ENCODE assay signal across 13 mouse cellular contexts in genomic region chr1:132537736-132538135, GRCm38 (mm10). TPM values are rescaled to one million over a fixed set of nuclear protein-coding genes. Genes with fewer than 3 reads are reported as not detected.
DNase-seq lines count a peak whose midpoint lies in the region; ATAC-seq and TF ChIP-seq lines count a peak whose summit lies in the region.
"Had no signal": no experiment of that assay in that cellular context is flagged by ENCODE, and none has a peak within 500 bp of the region (broad histone marks: within the 10 kb centered on the region; RNA-seq: fewer than 3 reads in every experiment).

No protein-coding gene starts in this region.

- H3K27me3 ChIP-seq in forebrain, embryonic 14.5 days (replicated peaks; ENCODE audit: control insufficient read depth, insufficient read depth, low read length): 0 out of 2 replicates have a peak, but pooled peaks cover 12% of the 10 kb centered on the region
- H3K27me3 ChIP-seq in forebrain, embryonic 12.5 days: peaks cover 31% of the 10 kb centered on the region
- no peaks in the 10 kb centered on the region for H3K27me3 ChIP-seq in forebrain, embryonic 16.5 days (replicated peaks; ENCODE audit: control insufficient read depth, insufficient read depth, low read length)
- H3K27me3 ChIP-seq in kidney, embryonic 16.5 days (ENCODE audit: insufficient read depth, low read length): peaks cover 33% of the 10 kb centered on the region
- peaks cover 21% of the 10 kb centered on the region for H3K27me3 ChIP-seq in kidney, embryonic 14.5 days (ENCODE audit: control insufficient read depth, insufficient read depth, low read length)

- TF ChIP-seq CTCF in left cerebral cortex, adult 2 months (IDR thresholded peaks at IDR 0.05): no peak

- H3K9me3 ChIP-seq in forebrain, embryonic 14.5 days (replicated peaks; ENCODE audit: control insufficient read depth, low read length): no peaks in the 10 kb centered on the region
- no peaks in the 10 kb centered on the region for H3K9me3 ChIP-seq in forebrain, embryonic 12.5 days
- H3K9me3 ChIP-seq in forebrain, embryonic 16.5 days (ENCODE audit: control insufficient read depth, low read length): no peaks in the 10 kb centered on the region
- H3K9me3 ChIP-seq in kidney, embryonic 16.5 days (ENCODE audit: low read length): no peaks in the 10 kb centered on the region
- H3K9me3 ChIP-seq in kidney, embryonic 14.5 days (ENCODE audit: control insufficient read depth, low read length): no peaks in the 10 kb centered on the region
- H3K9me3 ChIP-seq: embryonic facial prominence, embryonic 12.5 days; kidney, embryonic 15.5 days; liver, embryonic 13.5 days had no signal

- no peak overlapping the region for H3K27ac ChIP-seq in forebrain, embryonic 14.5 days (ENCODE audit: low read depth, low read length)
- H3K27ac ChIP-seq in forebrain, embryonic 12.5 days: no peak overlapping the region
- peak overlapping the region; percentile 57 for H3K27ac ChIP-seq in left cerebral cortex, adult 2 months
- H3K27ac ChIP-seq in forebrain, embryonic 16.5 days (ENCODE audit: low read length): no peak overlapping the region; the same call in 1 of the 2 replicates
- no peak overlapping the region for H3K27ac ChIP-seq in kidney, embryonic 16.5 days (ENCODE audit: low read length)
- no peak overlapping the region for H3K27ac ChIP-seq in kidney, embryonic 14.5 days (ENCODE audit: low read depth, low read length)
- H3K27ac ChIP-seq: embryonic facial prominence, embryonic 12.5 days; kidney, embryonic 15.5 days; liver, embryonic 13.5 days had no signal

- no peak for DNase-seq in forebrain, embryonic 14.5 days (ENCODE audit: low spot score)
- no peak for DNase-seq in left cerebral cortex, adult 2 months (ENCODE audit: extremely low spot score in 1 of 2, low spot score in 2 of 2)
- no peak for DNase-seq in left cerebral cortex, postnatal 10 days (ENCODE audit: extremely low spot score in 1 of 2, low spot score in 2 of 2)
- DNase-seq in cerebellum, adult 11-12 months: peak; percentile 95
- DNase-seq: adrenal gland, adult 8-10 months; liver, embryonic 13.5 days had no signal

- intact Hi-C loops in left cerebral cortex, adult 2 months (cut with DNase I): no loop called here
- intact Hi-C loops in left cerebral cortex, postnatal 10 days (cut with DNase I): no loop called here

- no peak for ATAC-seq in forebrain, embryonic 14.5 days
- ATAC-seq in forebrain, embryonic 12.5 days (ENCODE audit: low FRiP score): no peak
- no peak for ATAC-seq in forebrain, embryonic 16.5 days
- ATAC-seq in kidney, embryonic 16.5 days (ENCODE audit: low FRiP score, low TSS enrichment): no peak
- ATAC-seq in kidney, embryonic 14.5 days (ENCODE audit: low FRiP score, low TSS enrichment): no peak

- H3K4me3 ChIP-seq in forebrain, embryonic 14.5 days (ENCODE audit: low read depth, low read length): no peak overlapping the region
- H3K4me3 ChIP-seq in forebrain, embryonic 12.5 days (replicated peaks): no peak overlapping the region
- no peak overlapping the region for H3K4me3 ChIP-seq in left cerebral cortex, adult 2 months
- H3K4me3 ChIP-seq in forebrain, embryonic 16.5 days (replicated peaks; ENCODE audit: low read length): no peak overlapping the region
- H3K4me3 ChIP-seq in kidney, embryonic 16.5 days (ENCODE audit: low read length): no peak overlapping the region
- H3K4me3 ChIP-seq in kidney, embryonic 14.5 days (ENCODE audit: low read length): no peak overlapping the region
- H3K4me3 ChIP-seq: embryonic facial prominence, embryonic 12.5 days; kidney, embryonic 15.5 days; liver, embryonic 13.5 days had no signal

- H3K9ac ChIP-seq in forebrain, embryonic 14.5 days (ENCODE audit: low read length): no peak overlapping the region
- H3K9ac ChIP-seq in forebrain, embryonic 12.5 days: no peak overlapping the region
- H3K9ac ChIP-seq in forebrain, embryonic 16.5 days (replicated peaks; ENCODE audit: low read depth, low read length): no peak overlapping the region
- H3K9ac ChIP-seq in kidney, embryonic 16.5 days (replicated peaks; ENCODE audit: low read length): no peak overlapping the region
- no peak overlapping the region for H3K9ac ChIP-seq in kidney, embryonic 14.5 days (ENCODE audit: low read depth, low read length)
- H3K9ac ChIP-seq: embryonic facial prominence, embryonic 12.5 days; kidney, embryonic 15.5 days; liver, embryonic 13.5 days had no signal

- H3K36me3 ChIP-seq in forebrain, embryonic 14.5 days (ENCODE audit: control insufficient read depth, insufficient read depth, low read length): peaks cover 5% of the 10 kb centered on the region; the same call in 1 of the 2 replicates
- H3K36me3 ChIP-seq in forebrain, embryonic 12.5 days (replicated peaks): no peaks in the 10 kb centered on the region
- H3K36me3 ChIP-seq in forebrain, embryonic 16.5 days (ENCODE audit: control insufficient read depth, insufficient read depth): no peaks in the 10 kb centered on the region
- no peaks in the 10 kb centered on the region for H3K36me3 ChIP-seq in kidney, embryonic 16.5 days (ENCODE audit: insufficient read depth, low read length)
- no peaks in the 10 kb centered on the region for H3K36me3 ChIP-seq in kidney, embryonic 14.5 days (ENCODE audit: control insufficient read depth, insufficient read depth, low read length)
- H3K36me3 ChIP-seq: embryonic facial prominence, embryonic 12.5 days; kidney, embryonic 15.5 days; liver, embryonic 13.5 days had no signal

- H3K4me2 ChIP-seq in forebrain, embryonic 14.5 days (ENCODE audit: low read length): peak overlapping the region; percentile 69
- no peak overlapping the region for H3K4me2 ChIP-seq in forebrain, embryonic 12.5 days
- H3K4me2 ChIP-seq in forebrain, embryonic 16.5 days (ENCODE audit: low read length): peak overlapping the region; percentile 25
- no peak overlapping the region for H3K4me2 ChIP-seq in kidney, embryonic 16.5 days (replicated peaks; ENCODE audit: low read depth, low read length)
- H3K4me2 ChIP-seq in kidney, embryonic 14.5 days (replicated peaks; ENCODE audit: low read depth, low read length): no peak overlapping the region
- H3K4me2 ChIP-seq: embryonic facial prominence, embryonic 12.5 days; kidney, embryonic 15.5 days; liver, embryonic 13.5 days had no signal

- WGBS in forebrain, embryonic 14.5 days: 77% methylated on average over 5 of the region's 5 CpGs
- WGBS in forebrain, embryonic 12.5 days: 82% methylated on average over 5 of the region's 5 CpGs
- 67% methylated on average over 5 of the region's 5 CpGs for WGBS in forebrain, embryonic 16.5 days
- 84% methylated on average over 5 of the region's 5 CpGs for WGBS in kidney, embryonic 16.5 days
- WGBS in kidney, embryonic 14.5 days: 83% methylated on average over 5 of the region's 5 CpGs

- H3K4me1 ChIP-seq in forebrain, embryonic 14.5 days (ENCODE audit: control insufficient read depth, insufficient read depth, low read length): peaks cover 5% of the 10 kb centered on the region
- H3K4me1 ChIP-seq in forebrain, embryonic 12.5 days: peaks cover 61% of the 10 kb centered on the region
- H3K4me1 ChIP-seq in forebrain, embryonic 16.5 days (replicated peaks; ENCODE audit: control insufficient read depth, insufficient read depth, low read length): peaks cover 67% of the 10 kb centered on the region
- H3K4me1 ChIP-seq in kidney, embryonic 16.5 days (ENCODE audit: insufficient read depth, low read length): peaks cover 31% of the 10 kb centered on the region
- peaks cover 18% of the 10 kb centered on the region for H3K4me1 ChIP-seq in kidney, embryonic 14.5 days (ENCODE audit: control insufficient read depth, insufficient read depth, low read length)
- H3K4me1 ChIP-seq: liver, embryonic 13.5 days had no signal

RNA-seq across cellular contexts. Expression of gene Cntn2, which starts 5.3 kb away (rescaled TPM):
- 68.0 and 102 TPM in 2 replicates for polyA plus RNA-seq in forebrain, embryonic 14.5 days (2014; fragmentation: Nextera tagmentation; extraction: Ambion mirVana)
- 37.0 and 37.5 TPM in 2 replicates for polyA plus RNA-seq in forebrain, embryonic 12.5 days (2016; fragmentation: Nextera tagmentation; extraction: Ambion mirVana)
- 10 to 100 TPM; 69.6 to 78.8 TPM for total RNA-seq in left cerebral cortex, adult 2 months (2021)
- 10 to 100 TPM; 52.2 to 57.0 TPM for total RNA-seq in left cerebral cortex, postnatal 10 days (2021)
- polyA plus RNA-seq in forebrain, embryonic 16.5 days (2015; fragmentation: Nextera tagmentation; extraction: Ambion mirVana): 134 and 147 TPM in 2 replicates
- polyA plus RNA-seq in kidney, embryonic 16.5 days (2015; fragmentation: Nextera tagmentation; extraction: Ambion mirVana): 0.25 and 0.58 TPM in 2 replicates
- 0.26 and 0.32 TPM in 2 replicates for polyA plus RNA-seq in kidney, embryonic 14.5 days (2014; fragmentation: Nextera tagmentation; extraction: Ambion mirVana)
- polyA plus RNA-seq: spleen, adult 2 months had no signal

RNA-seq across cellular contexts. Expression of gene Tmem81, which starts 31.7 kb away (rescaled TPM):
- polyA plus RNA-seq in forebrain, embryonic 14.5 days (2014; fragmentation: Nextera tagmentation; extraction: Ambion mirVana): 0.74 and 1.1 TPM in 2 replicates
- polyA plus RNA-seq in forebrain, embryonic 12.5 days (2016; fragmentation: Nextera tagmentation; extraction: Ambion mirVana): 1.4 and 1.6 TPM in 2 replicates
- total RNA-seq in left cerebral cortex, adult 2 months (2021): 1 to 10 TPM; 3.9 to 4.4 TPM
- 1 to 10 TPM; 2.1 to 2.3 TPM for total RNA-seq in left cerebral cortex, postnatal 10 days (2021)
- 0.77 and 1.6 TPM in 2 replicates for polyA plus RNA-seq in forebrain, embryonic 16.5 days (2015; fragmentation: Nextera tagmentation; extraction: Ambion mirVana)
- 1.6 and 1.7 TPM in 2 replicates for polyA plus RNA-seq in kidney, embryonic 16.5 days (2015; fragmentation: Nextera tagmentation; extraction: Ambion mirVana)
- polyA plus RNA-seq in kidney, embryonic 14.5 days (2014; fragmentation: Nextera tagmentation; extraction: Ambion mirVana): 1.1 and 2.1 TPM in 2 replicates

Comparison
In these comparisons a context has a peak if more than half of its experiments do, and no peak if none do; other contexts are left out.
1. H3K4me2 ChIP-seq: peak in forebrain, embryonic 14.5 days (single experiment) and forebrain, embryonic 16.5 days (single experiment); none in forebrain, embryonic 12.5 days (single experiment), kidney, embryonic 16.5 days (single experiment) and kidney, embryonic 14.5 days (single experiment).
2. RNA of gene Cntn2, which starts 5.3 kb away (polyA plus RNA-seq): 134 to 147 TPM in forebrain, embryonic 16.5 days, 68.0 to 102 TPM in forebrain, embryonic 14.5 days and 37.0 to 37.5 TPM in forebrain, embryonic 12.5 days; 0.26 to 0.32 TPM in kidney, embryonic 14.5 days and 0.25 to 0.58 TPM in kidney, embryonic 16.5 days; every median in the first group is over 10 times any median in the second.